ENCODE assay signal across 9 mouse cellular contexts in genomic region chr10:63954308-63954930, GRCm38 (mm10). TPM values are rescaled to one million over a fixed set of nuclear protein-coding genes. Genes with fewer than 3 reads are reported as not detected.
DNase-seq lines count a peak whose midpoint lies in the region; ATAC-seq and TF ChIP-seq lines count a peak whose summit lies in the region.
"Had no signal": no experiment of that assay in that cellular context is flagged by ENCODE, and none has a peak within 500 bp of the region (broad histone marks: within the 10 kb centered on the region; RNA-seq: fewer than 3 reads in every experiment).

No protein-coding gene starts in this region.

- no peaks in the 10 kb centered on the region for H3K4me1 ChIP-seq in lung, adult 2 months (ENCODE audit: control insufficient read depth, insufficient read depth, low read length)
- H3K4me1 ChIP-seq in lung, embryonic 16.5 days (replicated peaks; ENCODE audit: control insufficient read depth, insufficient read depth, low read length), result peaks cover 2% of the 10 kb centered on the region; the same call in 1 of the 2 replicates
- no peaks in the 10 kb centered on the region for H3K4me1 ChIP-seq in liver, embryonic 12.5 days

- ATAC-seq in lung, embryonic 16.5 days (ENCODE audit: low read depth), result peak; percentile 68
- no peak for ATAC-seq in liver, embryonic 12.5 days

- TF ChIP-seq CTCF in lung, adult 2 months (IDR thresholded peaks at IDR 0.05; ENCODE audit: insufficient read depth, low read length), result no peak

- no peak overlapping the region for H3K4me3 ChIP-seq in lung, adult 2 months (replicated peaks; ENCODE audit: extremely low read depth, low read depth, low read length)
- no peak overlapping the region for H3K4me3 ChIP-seq in lung, embryonic 16.5 days (ENCODE audit: low read length)
- no peak overlapping the region for H3K4me3 ChIP-seq in liver, embryonic 12.5 days
- H3K4me3 ChIP-seq: neural tube, embryonic 12.5 days had no signal

- no peak overlapping the region for H3K9ac ChIP-seq in lung, embryonic 16.5 days (ENCODE audit: low read length)
- H3K9ac ChIP-seq in liver, embryonic 12.5 days, result no peak overlapping the region
- H3K9ac ChIP-seq: neural tube, embryonic 12.5 days had no signal

- H3K27ac ChIP-seq in lung, embryonic 16.5 days (ENCODE audit: low read length), result peak overlapping the region; percentile 65
- no peak overlapping the region for H3K27ac ChIP-seq in liver, embryonic 12.5 days
- H3K27ac ChIP-seq: neural tube, embryonic 12.5 days had no signal

- no peaks in the 10 kb centered on the region for H3K27me3 ChIP-seq in lung, embryonic 16.5 days (ENCODE audit: control insufficient read depth, insufficient read depth, low read depth, low read length)
- H3K27me3 ChIP-seq in liver, embryonic 12.5 days (replicated peaks), result no peaks in the 10 kb centered on the region
- H3K27me3 ChIP-seq: neural tube, embryonic 12.5 days had no signal

- no peak for TF ChIP-seq POLR2A in lung, adult 2 months (IDR thresholded peaks at IDR 0.05; ENCODE audit: borderline replicate concordance, extremely low read depth, low read depth, low read length)

- no peak overlapping the region for H3K4me2 ChIP-seq in lung, embryonic 16.5 days (ENCODE audit: low read depth, low read length)
- H3K4me2 ChIP-seq in liver, embryonic 12.5 days, result no peak overlapping the region
- H3K4me2 ChIP-seq: neural tube, embryonic 12.5 days had no signal

- DNase-seq in lung, adult 18-20 months, result peak; percentile 9 to 33
- DNase-seq in lung, adult 2 months, result no peak
- peak; percentile 38 for DNase-seq in cerebellum, adult 8-10 months
- peak; percentile 98 for DNase-seq in heart, adult 11 months
- no peak for DNase-seq in frontal cortex, postnatal 25 days (ENCODE audit: low spot score in 2 of 2)
- DNase-seq in right cerebral cortex, postnatal 36 days (ENCODE audit: low spot score in 2 of 2), result no peak

- H3K9me3 ChIP-seq in lung, embryonic 16.5 days (ENCODE audit: control insufficient read depth, low read length), result no peaks in the 10 kb centered on the region
- 0 out of 2 replicates have a peak, but pooled peaks cover 3% of the 10 kb centered on the region for H3K9me3 ChIP-seq in liver, embryonic 12.5 days (replicated peaks)
- H3K9me3 ChIP-seq: neural tube, embryonic 12.5 days had no signal

- H3K36me3 ChIP-seq in lung, embryonic 16.5 days (ENCODE audit: control insufficient read depth, insufficient read depth, low read length), result no peaks in the 10 kb centered on the region
- H3K36me3 ChIP-seq in liver, embryonic 12.5 days, result no peaks in the 10 kb centered on the region
- H3K36me3 ChIP-seq: neural tube, embryonic 12.5 days had no signal

- 19% methylated on average over 6 of the region's 7 CpGs for WGBS in lung, adult 2 months
- 14% methylated on average over 6 of the region's 7 CpGs for WGBS in lung, embryonic 16.5 days
- 26% methylated on average over 6 of the region's 7 CpGs for WGBS in liver, embryonic 12.5 days (ENCODE audit: insufficient replicate concordance)

RNA-seq across cellular contexts. Expression of gene Gm10118, which starts 27.2 kb away (rescaled TPM):
- not detected in 2 replicates for polyA plus RNA-seq in lung, adult 2 months (2012; rRNA removed)
- 0.08 and 0.15 TPM in 2 replicates for polyA plus RNA-seq in lung, embryonic 16.5 days (2015; fragmentation: Nextera tagmentation; extraction: Ambion mirVana)
- not detected in 2 replicates for polyA plus RNA-seq in liver, embryonic 12.5 days (2016; fragmentation: Nextera tagmentation; extraction: Ambion mirVana)

Comparison
In these comparisons a context has a peak if more than half of its experiments do, and no peak if none do; other contexts are left out.
1. DNase-seq: peak in lung, adult 18-20 months (2 of 2), cerebellum, adult 8-10 months (single experiment) and heart, adult 11 months (single experiment); none in lung, adult 2 months (single experiment), frontal cortex, postnatal 25 days (0 of 2) and right cerebral cortex, postnatal 36 days (0 of 2).